Mouse (Mus musculus) urinary bladder, adult 2 months (tissue): ENCODE data around the gene Hexim1. TPM values are rescaled to one million over a fixed set of nuclear protein-coding genes. Genes with fewer than 3 reads are reported as not detected.
A peak's percentile ranks its signal among the peaks of the same experiment; 100 is the strongest.

Source experiments
- DNase-seq: peaks from one replicate; pipeline ENCODE4 v3.0.0; 2022; ENCODE audit warnings: low spot score
- polyA plus RNA-seq: library from polyadenylated mRNA; depleted of rRNA; stranded (reverse); fragments of >200 nt; gene quantifications from 2 replicates; pipeline ENCODE4 v1.2.3, GENCODE M21; 2012

The Hexim1 gene
- polyA plus RNA-seq, 1 experiment, result 28.4 TPM

DNA sequence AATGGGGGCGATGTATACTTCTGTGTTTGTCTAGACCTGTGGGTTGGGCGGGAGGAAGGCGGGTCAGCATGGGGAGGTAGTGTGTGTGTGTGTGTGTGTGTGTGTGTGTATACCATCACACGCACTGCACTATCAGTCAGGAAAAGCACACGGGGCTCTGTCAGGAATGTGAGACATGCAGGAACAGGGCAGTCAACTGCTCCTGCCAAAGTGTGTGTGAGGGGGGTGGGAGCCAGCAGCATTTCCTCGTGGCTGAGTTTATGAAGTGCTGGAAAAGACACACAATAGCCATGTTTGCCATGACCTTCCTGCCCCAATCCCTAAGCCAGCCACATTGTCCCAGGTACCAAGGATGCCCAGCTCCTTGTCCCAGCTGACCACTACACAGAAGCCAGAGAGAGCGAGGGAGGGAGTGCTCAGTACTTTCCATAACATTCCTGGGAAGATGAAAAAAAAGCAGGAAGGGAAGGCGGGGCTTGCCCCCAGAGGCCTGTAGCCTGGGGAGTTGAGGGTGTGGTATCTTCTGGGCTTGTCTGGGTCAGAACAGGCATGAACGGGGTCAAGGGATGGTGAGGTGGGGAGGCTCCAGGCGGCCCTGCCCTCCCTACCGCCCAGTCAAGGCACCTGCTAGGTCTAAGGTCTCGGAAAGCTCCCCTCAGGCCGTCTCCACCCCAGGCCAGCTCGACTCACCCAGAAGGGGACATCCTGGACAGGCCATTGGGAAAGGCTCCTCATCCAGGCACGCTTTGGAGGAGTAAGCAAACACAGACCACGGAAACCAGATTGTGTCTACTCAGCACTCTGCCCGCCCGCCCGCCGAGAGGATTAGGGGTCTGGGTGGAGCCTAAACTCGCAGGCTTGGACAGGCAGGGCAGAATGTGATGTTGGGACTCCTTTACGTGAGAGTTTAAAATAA is 18.8 kb upstream of the Hexim1 start:
- DNase-seq, result peak; percentile 54

DNA sequence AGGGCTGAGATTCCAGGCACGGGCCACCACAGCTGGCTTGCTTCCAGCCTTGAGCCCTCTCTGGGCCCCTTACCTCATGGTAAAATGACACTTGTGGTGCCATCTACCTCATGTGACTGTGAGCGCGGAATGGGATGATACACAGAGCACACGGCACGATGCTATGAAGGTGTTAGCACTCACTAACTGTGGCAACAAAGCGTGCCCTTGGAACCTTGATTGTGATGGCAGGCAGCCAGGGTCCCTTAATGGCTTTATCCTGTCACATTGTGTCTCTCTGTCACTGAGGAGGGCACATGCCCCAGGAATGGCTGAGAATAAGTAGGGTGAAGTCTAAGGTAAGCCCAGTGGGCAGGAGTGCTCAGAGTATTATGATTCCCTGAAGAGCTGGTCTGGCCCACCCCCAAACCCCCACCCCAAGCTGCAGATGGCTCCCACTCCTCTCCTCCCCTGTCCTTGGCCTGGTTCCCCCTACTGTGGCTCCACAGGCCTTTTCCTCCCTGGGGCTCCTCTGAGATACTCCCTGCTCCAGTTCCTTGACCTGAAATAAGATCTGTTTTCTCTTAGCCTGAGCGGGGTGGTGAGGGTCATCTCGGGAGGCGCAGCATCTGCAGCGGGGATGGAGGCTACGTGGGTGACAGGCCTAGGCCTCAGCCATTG is 17.4 kb upstream of the Hexim1 start:
- DNase-seq, result no peak

DNA sequence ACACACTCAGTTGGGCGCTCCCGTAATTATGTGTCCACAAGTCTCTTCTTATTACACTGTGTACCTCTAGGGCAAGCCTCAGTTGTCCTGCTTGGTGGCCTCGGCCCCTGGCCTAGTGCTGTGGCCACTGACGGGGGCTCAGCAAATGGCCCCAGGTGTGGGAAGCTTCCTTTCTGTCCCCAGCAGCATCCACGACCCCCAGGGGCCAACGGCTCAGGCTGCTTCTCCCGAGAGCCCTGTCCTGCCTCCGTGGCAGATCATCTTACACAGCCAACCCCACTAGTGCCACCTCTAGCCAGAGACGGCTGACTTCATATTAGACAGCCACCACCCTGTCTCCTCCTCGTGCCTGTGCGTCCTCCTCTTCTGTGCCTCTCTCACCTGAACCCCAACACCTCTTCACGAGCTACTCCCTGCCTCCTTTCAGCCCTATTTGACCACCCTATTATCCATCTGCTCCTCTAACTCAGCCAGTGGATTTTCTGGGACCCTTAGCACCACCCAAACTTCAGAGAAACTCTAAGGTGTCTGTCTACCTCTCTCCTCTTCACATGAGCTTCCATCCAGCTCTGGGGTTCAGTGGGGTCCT is 16.6 kb upstream of the Hexim1 start:
- no peak for DNase-seq

DNA sequence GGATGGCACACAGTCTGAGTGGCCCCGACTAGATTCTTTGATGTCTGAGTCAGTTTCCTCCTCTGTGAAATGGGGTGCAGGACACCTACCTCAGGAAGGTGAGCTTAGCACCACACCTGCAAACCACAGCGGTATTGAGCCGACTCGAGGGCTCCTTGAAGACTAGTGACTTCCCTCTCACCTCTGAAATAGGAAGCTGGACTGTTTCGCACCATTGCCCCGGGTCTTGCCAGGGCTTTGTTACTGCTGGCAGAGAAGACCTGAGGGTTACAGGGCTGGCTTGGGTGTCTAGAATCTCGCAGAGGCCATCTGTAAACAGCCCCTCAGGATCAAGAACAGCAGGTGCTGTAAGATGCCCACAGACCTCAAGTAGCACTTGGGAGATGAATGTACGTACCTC is 15.7 kb upstream of the Hexim1 start:
- DNase-seq, result no peak

DNA sequence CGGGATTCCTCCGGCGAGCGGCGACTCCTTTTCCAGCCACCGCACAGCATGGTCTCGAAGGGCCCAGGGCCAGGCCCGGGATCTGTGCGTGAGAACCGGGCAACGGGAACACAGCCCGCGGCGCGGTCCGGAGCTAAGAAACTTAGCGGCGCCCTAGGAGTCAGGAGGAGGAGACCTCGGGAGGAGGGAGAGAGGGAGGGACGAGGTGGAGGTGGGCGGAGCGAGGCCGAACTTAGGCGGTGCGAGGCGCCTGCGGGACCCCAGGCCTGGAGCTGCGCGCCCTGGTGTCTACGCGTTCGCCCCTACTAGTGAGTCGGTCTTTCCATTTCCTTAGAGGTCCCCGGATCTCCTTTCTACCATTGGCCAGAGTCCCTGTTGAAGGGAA is 14.6 kb upstream of the Hexim1 start, which contains the start of the genes Plcd3 and Acbd4:
Gene Plcd3, minus strand, starts transcription at position 178 of the 385 bp plus-strand sequence.
Gene Acbd4, plus strand, starts transcription at position 202 of the 385 bp plus-strand sequence.
- DNase-seq, result peak; percentile 83

DNA sequence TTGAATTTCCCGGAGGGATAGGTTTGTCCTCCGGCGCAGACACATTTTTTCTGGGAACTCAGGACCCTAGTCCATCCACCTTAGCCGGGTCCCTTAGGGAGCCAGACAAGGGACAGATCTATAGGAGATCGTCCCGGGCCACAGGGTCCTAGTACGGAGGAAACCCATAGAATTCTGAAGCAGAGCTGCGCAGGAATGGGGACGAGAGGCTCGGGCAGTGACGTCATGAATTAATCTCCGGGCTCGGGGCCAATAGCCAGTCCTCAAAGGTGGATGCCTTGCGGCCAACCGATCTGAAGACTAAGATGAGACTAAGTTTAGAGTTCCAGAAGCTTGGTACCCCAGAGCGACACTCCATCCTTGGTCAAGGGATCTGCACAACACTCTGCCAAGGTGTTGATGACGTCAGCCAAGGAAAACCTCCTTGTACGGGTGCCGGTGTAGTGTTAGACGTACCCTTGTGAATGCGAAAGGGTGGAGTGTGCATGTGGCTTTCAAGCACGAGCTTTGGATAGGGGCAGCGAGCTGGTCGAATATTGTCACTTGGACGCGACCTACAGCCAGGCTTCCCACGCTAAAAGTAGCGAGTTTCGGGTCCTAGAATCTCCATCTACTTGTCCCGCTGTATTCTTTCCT is 14.0 kb upstream of the Hexim1 start:
- DNase-seq, result peak; percentile 68

DNA sequence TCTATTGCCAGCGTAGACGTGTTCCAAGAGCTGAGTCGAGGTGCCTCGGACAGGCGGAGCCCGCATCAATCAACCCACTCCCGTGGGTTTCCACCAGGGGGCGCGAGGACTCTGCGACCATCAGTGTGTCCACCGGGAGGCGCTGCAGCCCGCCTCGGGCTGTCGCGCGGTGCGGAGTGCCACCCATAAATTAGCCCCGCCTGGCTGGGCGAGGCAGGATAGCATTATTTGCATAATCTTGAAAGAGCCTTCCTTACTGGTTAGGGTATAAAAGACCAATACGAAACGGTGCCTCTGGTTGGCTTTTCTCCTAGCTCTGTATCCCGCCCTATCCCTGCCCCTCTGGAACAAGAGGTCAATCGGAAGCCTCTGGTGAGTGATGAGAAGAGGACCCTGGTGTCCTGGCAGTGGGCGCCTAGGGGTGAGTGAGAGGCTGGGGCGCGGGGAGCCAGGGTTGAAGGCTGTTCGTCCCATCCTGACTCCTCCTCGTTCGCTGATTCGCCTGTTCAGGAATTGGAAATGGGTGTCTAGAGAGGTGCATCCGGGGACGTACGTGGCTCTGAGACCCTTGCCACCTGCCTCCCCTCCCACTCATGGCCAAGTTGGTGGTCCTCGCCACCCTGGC is 13.2 kb upstream of the Hexim1 start:
- peak; percentile 100 for DNase-seq

DNA sequence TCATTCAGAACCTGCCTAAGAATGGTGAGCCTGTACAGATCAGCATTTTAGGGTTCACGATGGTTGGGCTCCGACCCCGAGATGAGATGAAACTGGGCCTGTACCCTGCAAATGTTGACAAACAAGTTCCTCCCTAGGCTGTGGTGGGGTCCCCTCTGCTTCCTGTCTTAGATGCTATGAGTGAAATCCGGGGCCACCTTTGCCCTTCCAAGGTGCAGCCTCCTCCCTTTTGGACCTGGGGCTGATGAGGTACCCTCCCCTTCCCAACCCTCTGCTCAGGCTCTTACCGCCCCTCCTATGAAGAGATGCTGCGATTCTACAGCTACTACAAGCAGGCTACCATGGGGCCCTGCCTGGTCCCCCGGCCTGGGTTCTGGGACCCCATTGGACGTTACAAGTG is 12.4 kb upstream of the Hexim1 start:
- no peak for DNase-seq

DNA sequence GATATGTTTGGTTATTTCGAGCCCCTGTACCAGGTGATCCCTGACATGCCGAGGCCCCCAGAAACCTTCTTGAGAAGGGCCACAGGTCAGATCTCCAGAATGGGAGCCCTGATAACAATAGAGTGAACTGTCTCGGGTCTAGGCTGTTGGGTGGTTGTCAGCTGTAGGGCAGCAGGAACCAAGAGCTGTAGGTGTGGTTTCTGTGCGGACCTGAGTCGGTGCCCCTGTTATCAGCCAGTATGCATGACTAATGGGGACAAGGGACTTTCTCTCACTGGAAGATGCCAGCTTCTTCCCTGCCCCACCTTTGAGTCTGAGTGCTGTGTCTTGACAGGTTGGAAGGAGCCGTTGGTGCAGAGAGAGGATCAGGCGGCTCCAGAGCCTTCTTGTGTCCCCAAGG is 11.6 kb upstream of the Hexim1 start:
- DNase-seq, result no peak

DNA sequence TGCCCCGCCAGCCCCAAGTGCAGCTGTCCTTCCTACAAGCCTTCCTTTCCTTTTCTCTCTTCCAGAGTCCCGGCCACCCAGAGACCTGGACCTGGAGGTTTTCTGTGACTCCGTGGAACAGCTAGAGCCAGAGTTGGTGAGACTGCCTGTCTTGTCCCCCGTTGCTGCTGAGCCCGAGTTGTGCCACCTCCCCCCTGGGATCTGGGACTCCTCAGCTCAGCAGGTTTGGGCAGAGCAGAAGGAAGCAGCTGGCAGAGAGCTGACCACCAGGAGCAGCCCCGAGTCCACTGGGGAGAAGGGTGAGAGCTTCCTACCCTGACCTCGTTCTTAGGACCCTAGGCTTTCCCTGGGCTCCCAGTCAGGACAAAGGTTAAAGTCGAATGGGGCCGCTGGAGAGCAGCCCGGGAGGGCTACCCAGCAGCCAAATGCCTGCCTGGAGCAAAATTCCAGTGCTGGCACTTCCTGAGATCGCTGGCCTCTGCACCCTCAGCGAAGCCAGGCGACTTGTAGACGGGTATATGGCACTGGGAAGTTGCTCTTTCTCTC is 10.8 kb upstream of the Hexim1 start:
- DNase-seq, result no peak

DNA sequence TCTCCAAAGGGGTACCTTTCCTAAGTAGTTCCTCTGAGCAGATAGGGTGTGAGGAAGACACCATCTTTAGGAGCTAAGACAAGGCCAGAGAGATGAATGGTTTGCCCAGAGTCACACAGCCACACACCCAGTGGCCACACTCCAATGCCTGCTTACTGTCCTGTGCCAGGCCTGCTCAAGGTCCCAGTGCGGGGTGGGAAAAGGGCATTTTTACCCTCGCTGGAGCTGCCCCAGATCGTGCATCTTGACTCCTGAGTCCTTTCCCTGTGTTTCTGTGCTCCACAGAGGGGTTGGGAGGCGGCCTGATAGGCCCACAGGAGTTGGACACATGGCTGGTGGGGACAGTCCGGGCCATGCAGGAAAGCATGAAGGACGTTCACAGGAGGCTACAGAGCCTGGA is 10.2 kb upstream of the Hexim1 start:
- DNase-seq, result no peak

DNA sequence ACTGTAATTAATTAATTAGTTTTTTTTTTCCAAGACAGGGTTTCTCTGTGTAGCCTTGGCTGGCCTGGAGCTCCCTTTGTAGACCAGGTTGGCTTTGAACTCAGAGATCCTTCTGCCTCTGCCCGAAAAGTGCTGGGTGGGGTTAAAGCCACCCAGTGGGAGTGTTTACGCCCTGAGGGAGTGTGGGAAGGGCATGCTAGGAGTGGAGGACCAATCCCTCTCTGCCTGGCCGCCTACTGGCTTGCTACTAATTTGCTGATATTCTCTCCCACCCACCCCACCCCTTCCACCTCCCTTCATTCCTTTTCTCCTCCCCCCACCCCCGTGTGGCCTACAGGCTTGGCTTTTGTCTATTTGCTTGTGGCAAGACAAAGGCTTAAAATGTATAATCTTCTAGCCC is 9.6 kb upstream of the Hexim1 start:
- no peak for DNase-seq

DNA sequence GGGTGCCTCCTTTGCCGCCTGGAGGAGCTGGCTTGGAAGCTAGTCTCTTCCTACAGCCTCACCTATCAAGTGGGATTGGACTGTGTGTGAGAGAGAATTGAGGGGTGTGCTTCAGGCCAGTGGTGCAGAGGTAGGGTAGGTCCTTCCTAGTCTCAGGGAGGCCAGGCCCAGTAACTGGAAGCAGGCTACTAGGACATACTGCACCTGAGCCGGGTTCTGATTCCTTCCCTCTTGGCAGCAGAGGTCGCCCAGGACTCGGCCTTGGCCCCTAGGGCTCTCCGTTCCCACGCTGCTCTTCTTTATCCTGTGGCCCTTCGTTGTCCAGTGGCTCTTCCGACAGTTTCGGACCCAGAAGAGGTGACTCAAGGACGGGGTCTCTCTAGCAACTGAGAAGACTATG is 4.7 kb upstream of the Hexim1 start:
- DNase-seq, result no peak

DNA sequence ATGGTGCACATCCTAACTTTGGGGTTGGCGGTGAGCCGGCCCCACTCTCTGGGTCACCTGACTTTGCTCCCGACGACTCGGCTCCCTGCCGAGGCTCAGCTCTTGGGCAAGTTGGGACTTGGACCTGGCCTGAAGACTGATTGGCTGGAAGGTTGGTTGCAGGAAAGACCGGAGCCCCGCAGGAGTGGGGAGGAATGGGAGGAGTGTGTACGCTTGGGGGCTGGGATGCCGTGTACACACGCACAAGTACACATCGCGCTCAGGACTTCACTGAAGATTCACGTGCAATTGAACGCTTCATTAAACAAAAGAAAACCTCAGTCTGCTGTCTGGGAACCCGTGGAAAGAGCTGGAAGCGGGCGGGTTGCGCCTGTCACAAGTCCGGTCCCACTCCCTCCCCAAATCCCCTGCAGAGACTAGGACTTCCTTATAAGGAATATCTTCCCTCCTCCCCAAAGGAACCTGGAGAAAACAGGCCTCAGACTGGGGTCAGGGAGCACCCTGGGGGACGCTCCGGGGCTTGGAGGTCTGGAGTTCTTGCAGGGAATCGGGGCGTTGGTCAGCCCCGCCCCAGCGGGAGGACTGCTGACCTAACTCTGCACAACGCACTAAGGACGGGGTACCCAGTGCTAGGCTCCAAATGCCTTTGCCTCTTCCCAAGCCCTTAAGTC is 4.0 kb upstream of the Hexim1 start:
- DNase-seq, result peak; percentile 75

DNA sequence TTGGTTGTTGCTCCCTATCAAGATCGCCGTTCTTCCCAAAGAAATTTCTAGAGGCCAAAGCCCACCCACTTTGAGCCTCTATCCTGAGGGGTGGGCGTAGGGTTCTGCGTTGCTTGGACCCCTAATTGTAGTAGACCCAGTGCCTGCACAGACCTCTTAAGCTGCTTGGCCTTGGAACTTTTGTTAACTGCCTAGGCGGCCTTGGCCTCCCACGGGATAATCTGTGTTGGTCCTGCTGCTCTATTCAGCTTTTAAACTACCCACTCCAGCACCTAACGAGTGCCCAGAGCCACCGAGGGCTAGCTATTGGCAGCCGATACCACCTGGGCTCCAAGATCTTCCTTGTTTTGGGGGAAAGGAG is 3.5 kb upstream of the Hexim1 start:
- DNase-seq, result no peak

DNA sequence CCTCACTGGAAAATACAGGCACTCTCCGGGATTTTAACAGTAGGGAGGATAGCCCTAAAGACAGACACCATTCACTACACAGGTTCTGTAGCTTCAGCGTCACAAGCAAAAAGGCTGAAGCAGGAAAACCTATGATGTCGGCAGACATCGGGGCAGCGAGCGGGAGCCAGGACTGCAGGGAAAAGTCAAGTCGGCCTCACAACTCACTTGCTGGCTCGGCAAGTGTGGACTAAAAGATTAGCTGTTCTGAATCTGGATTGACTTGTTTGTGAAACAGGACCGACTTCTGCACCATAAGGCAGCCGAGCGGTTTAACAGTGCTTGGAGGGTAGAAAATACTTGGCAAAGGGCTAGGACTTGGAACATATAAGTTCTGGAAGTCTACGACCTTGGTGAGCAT is 3.0 kb upstream of the Hexim1 start:
- no peak for DNase-seq

DNA sequence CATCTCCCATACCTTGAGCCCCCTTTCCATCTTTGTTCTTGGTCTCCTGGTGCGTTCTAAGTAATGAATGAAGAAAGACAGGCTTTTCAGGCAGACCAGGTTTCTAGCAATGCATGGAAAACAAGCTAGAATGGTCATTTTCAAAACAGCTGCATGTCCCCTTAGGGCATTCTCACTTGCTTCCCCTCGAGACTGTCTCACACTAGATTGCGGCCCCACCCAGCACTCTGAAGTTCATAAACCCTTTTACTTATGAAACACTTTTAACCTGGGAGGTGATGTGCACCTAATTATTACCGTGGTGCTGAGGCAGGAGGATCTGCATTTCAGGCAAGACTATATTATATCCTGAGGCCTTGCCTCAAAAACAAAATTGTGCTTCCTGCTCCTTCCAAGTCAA is 2.3 kb upstream of the Hexim1 start:
- no peak for DNase-seq

DNA sequence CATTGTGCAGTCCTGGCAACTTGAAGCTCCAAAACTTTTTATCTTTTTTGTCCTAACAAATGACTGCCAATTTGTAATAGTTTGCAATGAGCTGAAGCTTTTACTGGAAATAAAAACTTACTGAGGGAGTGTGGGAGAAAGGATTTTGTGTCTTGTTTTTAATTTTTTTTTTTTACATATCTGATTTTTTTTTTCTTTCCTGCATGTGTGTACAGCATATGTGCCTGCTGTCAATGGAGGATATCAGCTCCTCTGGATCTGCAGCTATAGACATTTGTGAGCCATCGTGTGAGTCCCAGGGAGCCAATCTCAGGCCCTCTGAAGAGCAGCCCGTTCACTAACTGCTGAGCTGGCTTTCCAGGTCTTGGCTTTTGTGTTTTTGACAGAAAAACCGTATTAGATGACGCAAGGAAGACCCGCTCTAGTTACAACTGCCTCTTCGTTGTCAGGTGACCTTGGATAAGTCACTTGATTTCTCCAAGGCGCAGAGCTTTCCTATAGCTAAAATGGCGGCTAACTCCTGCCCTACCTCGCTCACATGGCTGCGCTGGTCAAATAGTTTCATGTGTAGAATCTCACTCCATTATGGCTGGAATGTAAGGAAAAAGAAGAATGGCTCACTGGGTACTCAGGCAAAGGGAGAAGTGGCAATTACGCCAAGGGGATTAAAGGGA is 1.6 kb upstream of the Hexim1 start:
- DNase-seq, result no peak

DNA sequence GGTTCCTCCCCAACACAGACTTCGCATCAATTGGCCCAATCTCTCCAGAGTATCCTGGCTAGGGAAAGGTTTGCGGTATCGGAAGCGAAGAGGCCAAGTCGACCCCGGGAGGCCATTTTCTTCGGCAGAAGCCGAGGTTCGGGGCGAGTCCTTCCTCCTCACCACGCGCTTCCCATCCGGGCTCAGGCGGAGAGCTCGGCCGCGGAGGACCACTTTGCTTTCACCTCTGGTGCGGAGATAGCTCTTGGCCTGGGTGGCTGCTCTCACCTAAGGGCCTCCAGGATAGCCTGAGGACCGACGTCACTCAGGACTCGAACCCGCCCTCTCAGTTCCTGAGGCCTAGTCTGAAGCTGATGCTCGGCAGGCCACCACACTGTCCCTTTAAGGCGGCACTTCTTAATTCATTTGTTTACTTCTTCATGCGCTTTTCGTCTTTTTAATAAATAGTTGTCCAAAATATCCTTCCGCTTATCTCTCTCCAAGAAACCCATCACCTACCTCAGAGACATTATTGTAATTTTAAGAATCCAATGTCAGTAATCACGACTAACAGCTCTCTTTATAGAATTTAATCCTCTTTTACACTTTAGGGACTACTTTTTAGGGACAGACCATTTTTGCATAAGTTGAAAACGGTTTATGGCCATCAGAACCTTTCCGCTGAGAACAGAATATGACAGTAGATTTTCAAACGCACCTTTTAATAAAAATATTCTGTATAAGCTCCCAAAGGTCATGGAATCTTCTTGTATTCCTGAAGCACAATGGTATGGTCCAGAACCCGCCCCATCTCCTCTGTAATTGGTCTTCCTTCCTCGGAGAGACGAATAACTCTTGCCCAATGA is 646 bp upstream of the Hexim1 start:
- peak; percentile 75 for DNase-seq
